Mouse (Mus musculus): ENCODE measurements around the gene Mpp6. TPM values are rescaled to one million over a fixed set of nuclear protein-coding genes. Genes with fewer than 3 reads are reported as not detected.

The Mpp6 gene
- polyA plus RNA-seq, 1 experiment from 2014 or later = 77.5 TPM

GRCm38 (mm10) chr6:50110379-50110941, 419 bp downstream of the Mpp6 start:
- H3K9ac ChIP-seq = peak overlapping the region; percentile 93
- peaks cover 21% of the 10 kb centered on the region for H3K4me1 ChIP-seq (replicated peaks)
- 0% methylated on average over 27 of the region's 72 CpGs for WGBS
- peak; percentile 72 for ATAC-seq (replicated peaks; ENCODE audit: insufficient number of reproducible peaks, insufficient read depth, low FRiP score, low read depth)
- H3K27me3 ChIP-seq = no peaks in the 10 kb centered on the region
- H3K4me2 ChIP-seq = peak overlapping the region; percentile 94
- H3K9me3 ChIP-seq (replicated peaks) = no peaks in the 10 kb centered on the region
- peak overlapping the region; percentile 94 for H3K4me3 ChIP-seq
- H3K36me3 ChIP-seq = no peaks in the 10 kb centered on the region
- peak overlapping the region; percentile 90 for H3K27ac ChIP-seq

- H3K36me3 ChIP-seq = no peaks in the 10 kb centered on the region
- 8% methylated on average over 6 of the region's 6 CpGs for WGBS
- H3K4me3 ChIP-seq = peak overlapping the region; percentile 94
- no peak for ATAC-seq (replicated peaks; ENCODE audit: insufficient number of reproducible peaks, insufficient read depth, low FRiP score, low read depth)
- H3K4me1 ChIP-seq (replicated peaks) = peaks cover 25% of the 10 kb centered on the region
- H3K27ac ChIP-seq = peak overlapping the region; percentile 90
- H3K9ac ChIP-seq = peak overlapping the region; percentile 93
- no peaks in the 10 kb centered on the region for H3K9me3 ChIP-seq (replicated peaks)
- H3K4me2 ChIP-seq = peak overlapping the region; percentile 94
- H3K27me3 ChIP-seq = no peaks in the 10 kb centered on the region
Measured at GRCm38 (mm10) chr6:50111111-50111655, 1.1 kb downstream of the Mpp6 start.

GRCm38 (mm10) chr6:50112775-50113174, 2.7 kb downstream of the Mpp6 start:
- ATAC-seq (replicated peaks; ENCODE audit: insufficient number of reproducible peaks, insufficient read depth, low FRiP score, low read depth) = peak; percentile 69
- Histone ChIP-seq H3K4me2 (peak overlapping the region; percentile 49), H3K36me3 (no peaks in the 10 kb centered on the region), H3K27ac (peak overlapping the region; percentile 50; the same call in 1 of the 2 replicates), H3K9me3 (replicated peaks) (no peaks in the 10 kb centered on the region), H3K4me3 (no peak overlapping the region), H3K4me1 (replicated peaks) (peaks cover 28% of the 10 kb centered on the region), H3K9ac (peak overlapping the region; percentile 29; the same call in 1 of the 2 replicates), H3K27me3 (no peaks in the 10 kb centered on the region)
- under 1% methylated on average over 8 of the region's 8 CpGs for WGBS

- WGBS = 69% methylated on average over 6 of the region's 6 CpGs
- Histone ChIP-seq H3K27ac (no peak overlapping the region), H3K4me3 (no peak overlapping the region), H3K4me1 (replicated peaks) (peaks cover 24% of the 10 kb centered on the region), H3K9ac (no peak overlapping the region), H3K27me3 (no peaks in the 10 kb centered on the region), H3K9me3 (replicated peaks) (no peaks in the 10 kb centered on the region), H3K4me2 (no peak overlapping the region), H3K36me3 (no peaks in the 10 kb centered on the region)
- ATAC-seq (replicated peaks; ENCODE audit: insufficient number of reproducible peaks, insufficient read depth, low FRiP score, low read depth) = no peak
Measured at GRCm38 (mm10) chr6:50114280-50114679, 4.2 kb downstream of the Mpp6 start.

GRCm38 (mm10) chr6:50120931-50121330, 10.9 kb downstream of the Mpp6 start:
- no peak overlapping the region for H3K9ac ChIP-seq
- H3K4me1 ChIP-seq (replicated peaks) = peaks cover 7% of the 10 kb centered on the region; the same call in 1 of the 2 replicates
- WGBS = 86% methylated on average over 1 of the region's 1 CpGs
- no peak overlapping the region for H3K4me3 ChIP-seq
- H3K27ac ChIP-seq = no peak overlapping the region
- no peaks in the 10 kb centered on the region for H3K9me3 ChIP-seq (replicated peaks)
- no peaks in the 10 kb centered on the region for H3K36me3 ChIP-seq
- H3K4me2 ChIP-seq = no peak overlapping the region
- no peaks in the 10 kb centered on the region for H3K27me3 ChIP-seq
- no peak for ATAC-seq (replicated peaks; ENCODE audit: insufficient number of reproducible peaks, insufficient read depth, low FRiP score, low read depth)

GRCm38 (mm10) chr6:50122835-50123234, 12.8 kb downstream of the Mpp6 start:
- Histone ChIP-seq H3K4me2 (no peak overlapping the region), H3K27ac (no peak overlapping the region), H3K4me3 (no peak overlapping the region), H3K4me1 (replicated peaks) (0 out of 2 replicates have a peak, but pooled peaks cover 2% of the 10 kb centered on the region), H3K9ac (no peak overlapping the region), H3K9me3 (replicated peaks) (no peaks in the 10 kb centered on the region), H3K27me3 (no peaks in the 10 kb centered on the region), H3K36me3 (no peaks in the 10 kb centered on the region)
- WGBS = 97% methylated on average over 4 of the region's 4 CpGs
- no peak for ATAC-seq (replicated peaks; ENCODE audit: insufficient number of reproducible peaks, insufficient read depth, low FRiP score, low read depth)

- Histone ChIP-seq H3K4me1 (replicated peaks) (0 out of 2 replicates have a peak, but pooled peaks cover 2% of the 10 kb centered on the region), H3K27ac (peak overlapping the region; percentile 15; the same call in 1 of the 2 replicates), H3K9me3 (replicated peaks) (no peaks in the 10 kb centered on the region), H3K36me3 (no peaks in the 10 kb centered on the region), H3K9ac (no peak overlapping the region), H3K4me2 (no peak overlapping the region), H3K27me3 (no peaks in the 10 kb centered on the region), H3K4me3 (no peak overlapping the region)
- no peak for ATAC-seq (replicated peaks; ENCODE audit: insufficient number of reproducible peaks, insufficient read depth, low FRiP score, low read depth)
- WGBS = 78% methylated on average over 2 of the region's 2 CpGs
Measured at GRCm38 (mm10) chr6:50124197-50124596, 14.2 kb downstream of the Mpp6 start.

- ATAC-seq (replicated peaks; ENCODE audit: insufficient number of reproducible peaks, insufficient read depth, low FRiP score, low read depth) = no peak
- Histone ChIP-seq H3K9me3 (replicated peaks) (no peaks in the 10 kb centered on the region), H3K36me3 (peaks cover 6% of the 10 kb centered on the region; the same call in 1 of the 2 replicates), H3K4me3 (no peak overlapping the region), H3K27ac (no peak overlapping the region), H3K9ac (no peak overlapping the region), H3K4me2 (no peak overlapping the region), H3K27me3 (no peaks in the 10 kb centered on the region), H3K4me1 (replicated peaks) (0 out of 2 replicates have a peak, but pooled peaks cover 2% of the 10 kb centered on the region)
- 95% methylated on average over 2 of the region's 2 CpGs for WGBS
Measured at GRCm38 (mm10) chr6:50126331-50126730, 16.3 kb downstream of the Mpp6 start.

GRCm38 (mm10) chr6:50127536-50127935, 17.5 kb downstream of the Mpp6 start:
- no peak for ATAC-seq (replicated peaks; ENCODE audit: insufficient number of reproducible peaks, insufficient read depth, low FRiP score, low read depth)
- Histone ChIP-seq H3K4me3 (no peak overlapping the region), H3K27me3 (no peaks in the 10 kb centered on the region), H3K36me3 (peaks cover 6% of the 10 kb centered on the region; the same call in 1 of the 2 replicates), H3K9me3 (replicated peaks) (no peaks in the 10 kb centered on the region), H3K4me1 (replicated peaks) (0 out of 2 replicates have a peak, but pooled peaks cover 2% of the 10 kb centered on the region), H3K27ac (no peak overlapping the region), H3K9ac (no peak overlapping the region), H3K4me2 (no peak overlapping the region)
- 96% methylated on average over 6 of the region's 6 CpGs for WGBS

- Histone ChIP-seq H3K36me3 (no peaks in the 10 kb centered on the region), H3K27ac (no peak overlapping the region), H3K4me3 (no peak overlapping the region), H3K4me2 (no peak overlapping the region), H3K4me1 (replicated peaks) (no peaks in the 10 kb centered on the region), H3K9ac (no peak overlapping the region), H3K27me3 (no peaks in the 10 kb centered on the region), H3K9me3 (replicated peaks) (no peaks in the 10 kb centered on the region)
- no peak for ATAC-seq (replicated peaks; ENCODE audit: insufficient number of reproducible peaks, insufficient read depth, low FRiP score, low read depth)
- 74% methylated on average over 3 of the region's 3 CpGs for WGBS
Measured at GRCm38 (mm10) chr6:50137651-50138050, 27.6 kb downstream of the Mpp6 start.

- Histone ChIP-seq H3K27me3 (no peaks in the 10 kb centered on the region), H3K27ac (no peak overlapping the region), H3K4me3 (no peak overlapping the region), H3K9ac (no peak overlapping the region), H3K9me3 (replicated peaks) (no peaks in the 10 kb centered on the region), H3K36me3 (no peaks in the 10 kb centered on the region), H3K4me2 (no peak overlapping the region), H3K4me1 (replicated peaks) (no peaks in the 10 kb centered on the region)
- WGBS = 76% methylated on average over 3 of the region's 3 CpGs
- no peak for ATAC-seq (replicated peaks; ENCODE audit: insufficient number of reproducible peaks, insufficient read depth, low FRiP score, low read depth)
Measured at GRCm38 (mm10) chr6:50139526-50139925, 29.5 kb downstream of the Mpp6 start.

GRCm38 (mm10) chr6:50146158-50146557, 36.1 kb downstream of the Mpp6 start:
- no peaks in the 10 kb centered on the region for H3K4me1 ChIP-seq (replicated peaks)
- H3K36me3 ChIP-seq = peaks cover 7% of the 10 kb centered on the region; the same call in 1 of the 2 replicates
- no peak overlapping the region for H3K4me2 ChIP-seq
- no peak for ATAC-seq (replicated peaks; ENCODE audit: insufficient number of reproducible peaks, insufficient read depth, low FRiP score, low read depth)
- H3K4me3 ChIP-seq = no peak overlapping the region
- H3K9ac ChIP-seq = no peak overlapping the region
- no peak overlapping the region for H3K27ac ChIP-seq
- H3K27me3 ChIP-seq = no peaks in the 10 kb centered on the region
- no peaks in the 10 kb centered on the region for H3K9me3 ChIP-seq (replicated peaks)

All from heart, embryonic 15.5 days (tissue).